Mouse (Mus musculus): ENCODE data around the gene Fbxw5.
"Not testable (repeated sequence)": the region's sequence is repeated elsewhere in the genome, so short reads cannot be mapped to it uniquely, and the experiment has no call there.

Fbxw5 gene

DNA sequence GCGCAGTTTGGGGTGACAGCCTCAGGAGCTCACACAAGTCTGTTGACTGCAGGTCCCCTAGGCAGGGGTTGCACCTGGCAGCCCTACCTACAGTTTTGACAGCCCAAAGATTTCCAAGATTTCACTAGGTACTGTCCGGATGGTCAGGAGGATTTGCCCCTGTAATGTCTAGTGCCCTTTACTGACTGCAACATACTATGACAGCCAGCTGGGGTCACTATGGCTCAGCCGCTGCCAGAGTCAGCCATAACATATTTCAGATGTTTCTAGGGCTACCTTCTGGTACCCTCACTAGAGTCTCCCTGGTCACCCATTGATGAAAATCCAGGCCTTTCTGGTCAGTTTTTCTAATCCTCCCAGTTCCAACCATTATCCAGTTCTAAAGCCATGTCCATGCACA, 9.4 kb downstream of the Fbxw5 start:
- peak; percentile 14 for DNase-seq (ENCODE audit: inconsistent ontology term)

DNA sequence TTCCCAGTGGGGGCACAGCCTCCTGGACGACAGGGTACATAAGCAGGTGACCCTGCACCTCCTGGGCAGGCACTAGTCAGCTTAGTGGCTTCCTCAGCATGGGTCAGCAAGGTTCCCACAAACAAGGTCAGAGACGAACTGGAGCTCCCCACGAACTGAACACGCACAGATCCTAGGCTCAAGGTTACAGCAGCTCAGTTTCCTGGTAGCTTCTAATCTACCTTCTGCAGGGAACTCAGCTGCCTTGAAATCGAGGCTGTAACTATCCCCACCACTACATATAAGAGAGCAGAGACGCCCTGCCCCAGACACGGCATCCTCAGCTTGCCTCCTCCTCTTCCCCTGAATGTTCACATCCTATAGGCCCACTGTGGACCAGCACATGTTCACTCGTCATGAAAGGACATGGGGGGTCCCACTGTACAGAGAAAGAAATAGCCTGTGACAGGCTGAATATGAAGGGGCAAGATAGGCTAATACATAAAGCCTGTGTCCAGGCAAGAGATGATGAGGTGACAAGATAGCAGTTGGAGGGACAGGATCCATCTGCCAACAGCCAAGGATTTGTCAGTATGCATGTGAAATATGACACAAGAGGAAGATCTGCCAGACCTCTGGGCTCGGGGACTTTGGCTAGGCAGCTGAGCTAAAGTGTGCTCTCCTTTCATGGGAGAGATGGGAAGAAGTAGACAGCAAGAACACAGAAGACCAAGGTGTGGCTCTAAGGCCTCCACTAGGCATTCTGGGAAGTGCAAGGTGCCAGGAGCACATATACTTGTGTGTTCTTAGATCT, 26.2 kb downstream of the Fbxw5 start:
- DNase-seq (ENCODE audit: inconsistent ontology term), result no peak

DNA sequence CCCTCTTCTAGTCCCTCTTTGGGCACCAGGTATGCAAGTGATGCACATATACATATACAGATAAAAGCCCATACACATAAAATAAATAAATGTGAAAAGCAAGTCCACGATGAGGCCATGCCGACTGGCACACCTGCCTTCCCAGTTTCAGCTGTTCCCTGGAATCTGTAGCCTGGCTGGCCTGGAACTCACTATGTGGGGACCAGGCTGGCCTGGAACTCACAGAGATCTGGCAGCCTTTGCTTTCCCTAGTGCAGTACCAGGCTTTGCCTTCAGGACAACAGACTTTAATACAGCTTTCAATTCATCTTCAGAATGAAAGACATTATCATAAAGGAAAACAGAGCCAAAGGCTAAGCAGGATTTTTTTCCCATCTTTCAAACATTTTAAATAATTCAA, 33.2 kb downstream of the Fbxw5 start:
- no peak for DNase-seq (ENCODE audit: inconsistent ontology term)

DNA sequence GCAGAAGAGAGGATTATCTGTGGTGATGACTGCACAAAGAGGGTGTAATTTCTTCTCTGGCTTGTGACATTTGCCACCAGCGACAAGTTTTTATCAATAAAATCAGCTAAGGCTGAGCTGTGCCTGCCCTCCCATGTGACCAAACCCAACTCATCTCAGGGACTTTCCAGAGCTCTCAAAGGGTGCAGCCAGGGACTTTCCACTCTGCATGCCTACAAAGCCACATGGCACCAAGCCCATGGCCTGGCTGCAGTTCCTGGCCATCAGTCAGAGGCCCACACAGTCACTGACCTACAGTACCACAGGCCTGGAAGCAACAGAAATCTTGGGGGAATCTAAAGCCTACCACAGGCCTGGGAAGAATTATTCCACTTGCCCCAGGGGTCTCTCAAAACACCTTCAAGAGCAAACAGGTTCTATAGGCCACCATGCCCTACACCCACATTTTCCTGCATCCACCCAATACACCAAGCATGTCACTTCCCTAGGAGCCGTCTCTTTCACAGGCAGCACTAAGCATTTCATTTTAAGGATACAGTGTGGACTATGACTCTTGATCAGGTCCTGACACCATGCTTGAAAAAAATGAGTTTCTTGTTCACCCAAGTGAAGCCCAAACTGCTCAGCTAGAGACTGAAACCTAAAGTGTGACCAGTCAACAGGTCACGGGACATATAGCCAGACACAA, 33.8 kb downstream of the Fbxw5 start:
- DNase-seq (ENCODE audit: inconsistent ontology term), result peak; percentile 91

DNA sequence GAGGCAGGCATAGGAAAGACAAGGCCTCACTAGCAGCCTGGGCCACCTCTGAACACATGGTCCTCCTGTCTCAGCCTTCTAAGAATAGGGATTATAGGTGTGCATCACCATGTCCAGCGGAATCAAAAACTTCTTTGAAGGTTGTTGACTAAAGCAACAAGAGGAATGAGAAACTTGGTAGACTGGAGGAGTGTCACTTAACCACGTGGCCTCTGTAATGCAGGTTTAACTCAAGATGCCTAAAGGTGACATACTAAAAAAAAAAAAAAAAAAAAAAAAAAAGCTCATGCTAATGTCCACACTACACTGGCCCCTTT, 34.3 kb downstream of the Fbxw5 start:
- no peak for DNase-seq (ENCODE audit: inconsistent ontology term)

DNA sequence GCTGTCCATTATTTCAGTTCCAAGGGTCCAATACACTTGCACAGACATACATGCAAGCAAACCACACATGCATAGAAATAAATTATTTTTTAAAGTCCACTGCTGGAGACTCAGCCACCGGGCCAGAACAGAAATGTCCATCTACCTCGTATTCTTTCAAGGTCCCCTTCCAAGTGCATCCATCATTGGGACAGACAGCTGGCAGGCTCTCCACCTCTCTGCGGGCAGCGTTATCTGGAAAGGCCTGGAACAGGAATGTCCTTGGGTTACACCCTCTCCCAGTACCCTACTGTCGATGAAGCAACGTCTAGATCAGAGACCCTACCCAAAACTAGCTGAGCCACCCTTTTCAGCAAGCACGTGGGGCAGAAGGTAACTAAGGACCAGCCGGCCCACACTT, 36.0 kb downstream of the Fbxw5 start:
- DNase-seq (ENCODE audit: inconsistent ontology term), result no peak

DNA sequence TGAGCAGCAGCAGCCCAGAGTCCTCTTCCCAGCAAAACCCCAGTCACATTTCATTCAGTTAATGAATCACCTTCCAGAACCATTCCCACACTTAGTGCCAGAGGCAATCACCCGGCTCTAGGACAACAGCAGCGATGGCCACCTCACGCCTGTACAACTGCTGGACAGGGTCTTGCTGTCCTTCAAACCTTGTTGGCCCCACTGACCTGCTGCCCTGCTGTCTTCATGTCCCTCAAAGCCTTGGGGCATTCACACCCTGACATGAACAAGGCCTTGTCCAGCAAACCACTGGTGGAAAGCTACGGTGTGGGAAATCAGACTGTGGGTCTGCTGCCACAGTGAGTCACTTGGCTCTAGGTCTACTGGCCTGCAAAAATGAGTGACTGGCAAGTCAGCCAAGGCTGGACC, 40.0 kb downstream of the Fbxw5 start:
- peak; percentile 52 for DNase-seq (ENCODE audit: inconsistent ontology term)

DNA sequence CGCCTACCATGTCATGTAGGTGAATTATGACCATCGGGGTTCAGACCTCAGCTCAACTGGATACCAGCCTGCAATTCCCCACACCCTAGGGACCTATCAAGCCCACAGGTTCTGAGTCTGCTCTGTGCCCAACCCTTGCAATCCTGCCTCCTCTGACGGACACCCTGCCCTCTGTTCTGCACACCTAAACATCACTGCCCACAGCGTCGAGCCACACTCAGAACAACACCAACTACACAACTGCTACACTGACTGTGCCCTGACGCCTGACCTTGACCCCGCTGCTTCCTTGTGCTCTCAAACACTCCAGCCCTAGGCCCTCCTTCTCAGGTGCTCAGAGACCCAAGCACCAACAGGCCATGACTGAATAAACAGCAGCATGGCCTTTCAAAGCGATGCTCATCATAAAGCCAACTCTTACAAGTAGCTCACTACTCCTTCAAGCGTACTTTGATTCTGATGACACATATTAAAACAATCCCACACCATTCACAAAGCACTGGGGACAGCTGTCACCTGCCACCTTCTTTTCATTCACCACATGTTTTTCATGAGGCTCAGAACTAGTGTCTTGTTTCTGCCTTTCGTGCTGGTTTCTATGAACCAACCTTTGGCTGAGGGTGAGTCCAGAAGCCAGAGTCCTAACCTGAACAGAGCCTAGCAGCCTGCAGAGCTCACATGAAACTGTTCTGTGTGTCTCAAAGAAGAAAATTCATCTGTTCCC, 41.3 kb downstream of the Fbxw5 start:
- peak; percentile 46 for DNase-seq (ENCODE audit: inconsistent ontology term)

DNA sequence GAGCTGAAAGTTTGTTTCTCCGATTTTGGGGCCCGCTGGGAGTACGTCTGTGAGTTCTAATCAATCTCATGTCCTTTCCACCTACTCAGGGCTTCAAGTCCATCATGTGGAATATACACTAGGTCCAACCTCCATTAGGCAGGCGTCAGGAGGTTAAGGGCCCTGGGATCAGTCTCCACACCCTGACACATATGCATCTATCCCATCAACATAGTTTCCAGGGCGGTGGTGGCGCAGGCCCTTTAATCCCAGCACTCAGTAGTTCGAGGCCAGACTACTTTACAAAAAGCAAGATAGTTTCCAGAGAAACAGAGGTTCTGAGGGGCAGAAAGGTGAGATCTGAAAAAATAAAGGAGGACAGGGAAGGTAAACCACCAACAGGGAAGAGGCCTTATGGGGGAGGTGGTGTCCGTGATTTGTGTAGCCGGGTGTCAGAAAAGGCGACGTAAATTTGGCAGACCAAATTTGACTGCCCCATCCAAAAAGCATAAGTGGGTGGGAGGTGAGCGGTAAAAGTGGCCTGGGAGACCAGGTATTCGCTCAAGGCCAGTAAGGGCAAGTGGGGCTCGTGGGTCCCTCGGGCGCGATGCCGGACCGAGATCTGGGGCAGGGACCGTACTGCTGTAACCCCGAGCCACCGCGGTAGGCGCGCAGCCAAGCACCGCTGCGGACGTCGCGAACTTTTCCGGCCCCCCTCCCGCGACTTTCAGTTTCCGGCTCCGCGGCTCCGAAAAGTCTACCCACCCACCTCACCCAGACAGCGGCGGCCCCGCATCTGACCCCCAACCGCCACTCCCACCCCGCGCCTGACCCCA, 45.7 kb downstream of the Fbxw5 start:
- DNase-seq (ENCODE audit: inconsistent ontology term), result no peak

DNA sequence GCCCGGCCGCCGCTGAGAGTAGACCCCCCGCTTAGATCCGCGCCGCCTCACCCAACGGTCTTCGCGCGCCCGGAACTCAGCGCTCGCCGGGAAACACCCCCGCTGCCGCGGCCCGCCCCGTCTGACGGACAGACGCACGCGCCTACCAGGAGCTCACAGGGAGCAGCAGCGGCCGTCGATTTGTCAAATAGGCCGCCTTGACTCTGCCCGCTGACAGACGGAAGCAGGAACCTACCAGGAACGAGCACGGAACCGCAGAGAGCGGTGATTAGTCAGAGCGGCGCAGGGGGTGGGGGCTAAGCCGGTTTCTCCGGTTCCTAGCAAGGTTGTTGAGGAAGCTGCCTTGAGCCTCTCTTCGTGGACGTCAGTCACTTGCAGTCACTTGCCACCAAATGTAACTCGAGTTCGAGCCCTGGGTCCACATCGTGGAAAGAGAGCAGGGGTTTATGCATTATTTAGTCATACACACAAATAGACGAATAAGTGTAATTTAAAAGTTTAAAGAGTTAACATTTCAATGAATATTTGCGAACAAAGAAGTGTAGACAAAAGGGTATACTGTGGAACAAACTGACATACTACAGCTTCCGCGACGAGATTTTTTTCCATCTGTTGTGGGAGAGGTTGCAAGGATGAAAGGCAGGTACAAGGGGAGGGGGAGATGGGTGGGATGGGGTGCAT, 46.4 kb downstream of the Fbxw5 start, which contains the start of gene Traf2:
TSS of gene Traf2 (minus strand) at position 130 of the 681 bp plus-strand sequence.
- peak; percentile 99 for DNase-seq (ENCODE audit: inconsistent ontology term)

DNA sequence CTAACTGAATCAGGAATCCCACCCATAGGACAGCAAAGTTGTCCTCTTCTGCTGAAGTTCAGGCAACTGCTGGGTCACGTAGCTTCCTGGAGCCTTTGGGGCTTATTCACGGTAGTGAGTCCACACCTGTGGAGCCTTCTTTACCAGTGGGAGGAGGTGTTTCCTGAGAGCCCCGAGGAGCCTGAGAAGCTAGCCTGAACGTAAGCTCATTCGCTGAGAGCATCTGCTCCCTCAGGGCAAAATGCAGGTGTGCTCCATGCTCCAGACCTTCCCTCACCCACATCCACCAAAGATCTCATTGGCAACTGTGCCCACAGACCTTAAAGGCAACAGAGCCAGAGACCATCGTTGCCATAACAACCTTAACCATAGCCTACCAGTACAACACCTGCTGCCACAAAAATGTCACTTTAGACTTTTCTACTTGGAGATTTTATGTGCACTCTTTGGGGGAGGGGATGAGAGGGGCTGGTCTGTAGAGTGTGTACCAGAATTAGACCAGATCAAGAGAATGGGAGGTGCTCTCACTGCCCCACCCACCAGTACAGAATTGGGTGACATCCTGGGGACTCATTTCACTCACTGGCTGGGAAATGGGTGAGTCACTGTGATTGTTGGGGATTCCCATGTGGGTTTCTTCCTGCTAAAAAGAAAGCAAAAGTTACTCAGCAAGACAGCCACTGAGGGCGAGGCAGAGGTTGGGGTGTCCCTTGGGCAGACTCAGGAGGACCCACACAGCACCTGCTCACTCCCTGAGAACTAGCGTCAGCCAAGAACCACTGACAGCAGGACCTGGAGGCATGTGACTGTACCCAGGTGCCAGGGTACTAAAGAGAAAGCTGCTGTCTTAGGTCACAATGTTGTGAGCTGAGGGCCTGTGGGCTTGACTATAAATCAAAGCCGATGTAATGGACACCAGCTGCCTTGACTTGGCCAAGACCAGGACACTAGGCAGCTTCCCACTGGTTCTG, 48.8 kb downstream of the Fbxw5 start:
- DNase-seq (ENCODE audit: inconsistent ontology term), result peak; percentile 72

DNA sequence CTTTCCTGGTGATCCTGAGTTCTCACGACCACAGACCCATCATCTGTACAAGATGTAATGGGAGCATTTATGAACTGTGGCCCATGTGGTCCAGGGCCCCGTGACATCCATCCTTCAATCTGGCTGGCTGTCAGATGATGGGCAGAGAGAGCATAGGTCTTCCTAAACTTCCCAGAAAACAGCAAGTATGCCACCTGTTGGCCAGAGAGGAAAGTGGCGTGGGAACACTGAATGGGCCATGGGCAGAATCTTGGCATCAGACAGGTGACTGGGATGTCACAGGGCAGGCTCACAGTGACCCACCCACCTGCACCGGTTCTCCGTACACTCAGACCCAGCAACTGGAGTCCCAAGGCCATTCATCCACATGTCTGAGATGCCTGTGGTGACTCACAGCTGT, 50.6 kb downstream of the Fbxw5 start:
- peak; percentile 75 for DNase-seq (ENCODE audit: inconsistent ontology term)

DNA sequence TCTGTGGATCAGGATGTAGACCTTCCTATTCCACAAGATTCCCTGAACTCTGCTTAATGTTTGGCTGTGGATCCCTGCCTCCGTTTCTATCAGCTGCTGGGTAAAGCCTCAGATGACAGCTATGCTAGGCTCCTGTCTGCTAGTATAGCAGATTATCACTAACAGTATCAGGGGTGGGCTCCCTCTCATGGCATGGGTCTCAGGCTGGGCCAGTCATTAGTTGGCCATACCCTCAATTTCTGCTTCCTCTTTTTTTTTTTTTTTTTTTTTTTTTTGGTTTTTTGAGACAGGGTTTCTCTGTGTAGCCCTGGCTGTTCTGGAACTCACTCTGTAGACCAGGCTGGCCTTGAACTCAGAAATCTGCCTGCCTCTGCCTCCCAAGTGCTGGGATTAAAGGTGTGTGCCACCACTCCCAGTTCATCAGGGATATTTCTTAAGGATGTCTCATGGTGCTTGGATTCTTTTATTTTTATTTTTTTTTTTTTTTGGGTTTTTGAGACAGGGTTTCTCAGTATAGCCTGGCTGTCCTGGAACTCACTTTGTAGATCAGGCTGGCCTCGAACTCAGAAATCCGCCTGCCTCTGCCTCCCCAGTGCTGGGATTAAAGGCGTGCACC, 52.7 kb downstream of the Fbxw5 start:
- DNase-seq (ENCODE audit: inconsistent ontology term), result not testable (repeated sequence)

All from Muller cell, postnatal 12 days (primary cell).